Mouse (Mus musculus) heart, embryonic 13.5 days (tissue): ENCODE results near the gene Tubg1. TPM values are rescaled to one million over a fixed set of nuclear protein-coding genes. Genes with fewer than 3 reads are reported as not detected.

ENCODE experiments used
- ATAC-seq: fragments of 200-750 bp; cut with Nextera tagmentation; 2 replicates; pipeline ENCODE4 v1.8.0; 2017; ENCODE audit warnings: moderate TSS enrichment; ENCODE audit not compliant: insufficient number of reproducible peaks, low FRiP score, low TSS enrichment; ENCODE audit errors: extremely low read depth
- H3K27ac ChIP-seq: fragments of 300-500 bp; sonication (generic); replicated peaks from 2 replicates; pipeline ENCODE4 v1.5.1; 2015; ENCODE audit warnings: moderate library complexity, mild to moderate bottlenecking, inconsistent platforms
- H3K27me3 ChIP-seq: fragments of 300-500 bp; sonication (generic); replicated peaks from 2 replicates; pipeline ENCODE4 v1.6.1; 2015; ENCODE audit warnings: mild to moderate bottlenecking, inconsistent platforms
- H3K36me3 ChIP-seq: fragments of 300-500 bp; sonication (generic); 2 replicates; pipeline ENCODE4 v1.6.1; 2015; ENCODE audit warnings: mild to moderate bottlenecking, inconsistent platforms
- H3K4me1 ChIP-seq: fragments of 300-500 bp; sonication (generic); 2 replicates; pipeline ENCODE4 v1.6.1; 2015; ENCODE audit warnings: inconsistent platforms
- H3K4me2 ChIP-seq: fragments of 300-500 bp; sonication (generic); 2 replicates; pipeline ENCODE4 v1.6.1; 2015; ENCODE audit warnings: inconsistent platforms, mild to moderate bottlenecking, moderate library complexity
- H3K4me3 ChIP-seq: fragments of 300-500 bp; sonication (generic); 2 replicates; pipeline ENCODE4 v1.5.1; 2015; ENCODE audit warnings: moderate library complexity, mild to moderate bottlenecking, inconsistent platforms
- H3K9ac ChIP-seq: fragments of 300-500 bp; sonication (generic); 2 replicates; pipeline ENCODE4 v1.6.1; 2015; ENCODE audit warnings: inconsistent platforms, mild to moderate bottlenecking, moderate library complexity
- H3K9me3 ChIP-seq: fragments of 300-500 bp; sonication (generic); 2 replicates; pipeline ENCODE4 v1.6.1; 2016; ENCODE audit warnings: inconsistent platforms
- WGBS: fragments of 180-500 bp; shearing (Covaris S2); methylation state at CpG from one replicate; pipeline ENCODE4 v1.1.7; 2015; ENCODE audit warnings: mixed read lengths; 5-methylcytosine and 5-hydroxymethylcytosine counted together
- polyA plus RNA-seq: library from polyadenylated mRNA; unstranded; fragments of >200 nt; fragmentation: Nextera tagmentation; extraction: Ambion mirVana; gene quantifications from 2 replicates; pipeline ENCODE4 v1.2.1, GENCODE M21; 2015

The Tubg1 gene
- polyA plus RNA-seq, 1 experiment from 2014 or later: 77.2 TPM

DNA sequence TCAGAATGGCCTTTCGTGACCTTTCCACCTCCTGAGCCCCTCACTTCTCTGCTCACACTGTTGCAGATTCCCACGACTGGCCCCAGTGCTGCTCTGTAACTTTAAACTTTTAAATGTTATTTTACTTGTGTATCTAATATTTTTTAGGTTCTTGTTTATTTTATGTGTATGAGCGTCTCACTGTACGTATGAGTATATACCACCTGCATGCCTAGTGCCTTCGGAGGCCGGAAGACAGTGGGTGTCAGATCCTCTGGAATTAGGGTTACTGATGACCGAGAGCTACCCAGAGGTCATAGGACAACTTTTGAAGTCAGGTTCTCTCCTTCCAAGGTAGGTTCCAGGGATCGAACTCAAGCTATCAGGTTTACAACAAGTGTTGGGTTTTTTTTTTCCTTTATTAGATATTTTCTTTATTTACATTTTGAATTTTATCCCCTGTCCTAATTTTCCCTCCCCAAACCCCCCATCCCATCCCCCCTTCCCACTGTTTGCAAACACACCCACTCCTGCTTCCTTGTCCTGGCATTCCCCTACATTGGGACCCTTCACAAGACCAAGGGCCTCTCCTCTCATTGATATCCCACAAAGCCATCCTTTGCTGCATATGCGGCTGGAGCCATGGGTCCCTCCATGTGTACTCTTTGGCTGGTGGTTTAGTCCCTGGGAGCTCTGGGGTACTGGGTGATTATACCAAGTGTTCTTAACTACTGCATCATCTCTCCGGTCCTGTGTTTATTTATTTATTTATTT, 22.7 kb downstream of the Tubg1 start:
- Histone ChIP-seq H3K4me3 (no peak overlapping the region), H3K4me1 (peaks cover 37% of the 10 kb centered on the region), H3K27me3 (no peaks in the 10 kb centered on the region), H3K36me3 (no peaks in the 10 kb centered on the region), H3K9ac (no peak overlapping the region), H3K27ac (no peak overlapping the region), H3K4me2 (no peak overlapping the region), H3K9me3 (no peaks in the 10 kb centered on the region)
- no peak for ATAC-seq
- WGBS: 79% methylated on average over 10 of the region's 10 CpGs

DNA sequence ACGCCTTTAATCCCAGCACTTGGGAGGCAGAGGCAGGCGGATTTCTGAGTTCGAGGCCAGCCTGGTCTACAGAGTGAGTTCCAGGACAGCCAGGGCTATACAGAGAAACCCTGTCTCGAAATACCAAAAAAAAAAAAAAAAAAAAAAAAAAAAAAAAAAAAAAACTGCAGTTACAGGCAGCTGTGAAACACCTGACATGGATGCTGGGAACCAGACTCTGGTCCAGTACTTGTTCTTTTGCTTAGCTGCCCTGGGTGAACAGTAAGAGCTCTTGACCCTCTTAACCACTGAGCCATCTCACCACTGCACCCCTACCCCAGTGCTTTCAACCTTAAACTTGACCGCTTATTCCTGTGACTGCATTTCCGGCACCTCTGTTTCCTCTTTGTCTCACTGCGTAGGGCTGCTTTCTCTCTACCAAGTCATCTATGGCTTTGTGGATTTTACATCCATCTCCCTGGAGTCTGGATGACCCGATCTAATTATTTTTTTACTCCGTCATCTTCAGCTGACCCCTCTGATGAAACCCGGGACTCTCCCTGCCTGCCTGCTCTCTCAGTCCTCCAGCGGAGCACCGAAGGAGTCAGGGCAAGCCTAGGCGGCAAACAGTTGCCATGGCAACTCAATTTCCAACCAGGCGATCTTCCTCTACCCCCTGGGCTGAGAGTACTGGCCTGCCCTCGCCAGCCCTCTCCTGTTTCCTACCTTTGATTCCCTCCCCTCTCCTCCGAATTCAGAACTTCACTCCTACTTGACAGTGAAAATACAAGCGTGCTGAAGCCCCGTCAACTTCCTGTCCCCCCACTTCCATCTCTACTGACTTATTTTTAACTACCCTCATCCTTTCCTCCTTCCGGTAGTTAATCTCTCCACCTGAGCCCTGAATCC, 23.8 kb downstream of the Tubg1 start:
- Histone ChIP-seq H3K36me3 (no peaks in the 10 kb centered on the region), H3K4me3 (peak overlapping the region; percentile 39), H3K9ac (peak overlapping the region; percentile 73), H3K27ac (peak overlapping the region; percentile 15; the same call in 1 of the 2 replicates), H3K9me3 (no peaks in the 10 kb centered on the region), H3K4me1 (peaks cover 36% of the 10 kb centered on the region), H3K4me2 (peak overlapping the region; percentile 69), H3K27me3 (no peaks in the 10 kb centered on the region)
- 26% methylated on average over 19 of the region's 19 CpGs for WGBS
- ATAC-seq: no peak

DNA sequence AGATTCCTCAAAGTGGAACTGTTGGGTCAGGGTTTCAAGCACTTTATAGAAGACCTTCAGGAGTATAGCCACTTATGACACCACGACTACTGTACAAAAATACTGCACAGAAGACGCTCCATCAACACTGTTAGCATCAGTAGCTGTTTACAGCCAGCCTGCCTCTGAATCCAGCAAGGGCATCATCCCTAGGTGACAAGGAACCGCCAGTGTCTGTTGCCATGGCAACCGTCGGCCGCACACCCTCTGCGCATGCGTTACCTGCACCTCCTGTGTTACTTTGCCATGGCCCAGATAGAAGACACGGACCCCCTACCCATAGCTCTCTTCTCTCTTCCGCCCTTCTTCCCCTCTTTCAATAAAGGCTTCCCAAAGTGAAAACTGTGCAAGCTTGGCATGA, 26.6 kb downstream of the Tubg1 start:
- no peak overlapping the region for H3K9ac ChIP-seq
- H3K36me3 ChIP-seq: no peaks in the 10 kb centered on the region
- WGBS: 39% methylated on average over 10 of the region's 10 CpGs
- H3K27me3 ChIP-seq: no peaks in the 10 kb centered on the region
- H3K27ac ChIP-seq: no peak overlapping the region
- peaks cover 29% of the 10 kb centered on the region for H3K4me1 ChIP-seq
- ATAC-seq: no peak
- no peaks in the 10 kb centered on the region for H3K9me3 ChIP-seq
- no peak overlapping the region for H3K4me3 ChIP-seq
- H3K4me2 ChIP-seq: no peak overlapping the region

DNA sequence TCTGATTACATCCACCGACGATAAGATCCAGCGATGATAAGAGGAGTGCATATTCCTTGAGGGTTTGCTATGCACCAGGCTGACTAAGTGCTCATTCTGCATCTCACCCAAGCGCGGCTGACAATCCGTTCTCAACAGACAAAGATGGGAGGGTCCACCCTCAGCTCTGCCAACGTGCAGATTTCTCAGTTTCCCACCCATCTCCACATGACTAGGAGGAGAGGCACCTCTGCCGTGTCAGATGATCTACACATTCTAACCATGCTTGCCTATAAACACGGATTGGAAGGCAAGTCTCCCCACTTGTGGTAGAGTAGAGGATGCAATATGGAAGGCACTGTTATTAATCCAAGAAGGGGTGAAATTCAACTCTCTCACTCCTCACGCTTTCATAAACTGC, 29.0 kb downstream of the Tubg1 start:
- H3K4me2 ChIP-seq: no peak overlapping the region
- H3K27ac ChIP-seq: peak overlapping the region; percentile 52; the same call in 1 of the 2 replicates
- H3K4me3 ChIP-seq: no peak overlapping the region
- H3K27me3 ChIP-seq: no peaks in the 10 kb centered on the region
- H3K36me3 ChIP-seq: no peaks in the 10 kb centered on the region
- peak overlapping the region; percentile 57; the same call in 1 of the 2 replicates for H3K9ac ChIP-seq
- 69% methylated on average over 10 of the region's 10 CpGs for WGBS
- no peak for ATAC-seq
- H3K4me1 ChIP-seq: peaks cover 17% of the 10 kb centered on the region
- H3K9me3 ChIP-seq: no peaks in the 10 kb centered on the region

DNA sequence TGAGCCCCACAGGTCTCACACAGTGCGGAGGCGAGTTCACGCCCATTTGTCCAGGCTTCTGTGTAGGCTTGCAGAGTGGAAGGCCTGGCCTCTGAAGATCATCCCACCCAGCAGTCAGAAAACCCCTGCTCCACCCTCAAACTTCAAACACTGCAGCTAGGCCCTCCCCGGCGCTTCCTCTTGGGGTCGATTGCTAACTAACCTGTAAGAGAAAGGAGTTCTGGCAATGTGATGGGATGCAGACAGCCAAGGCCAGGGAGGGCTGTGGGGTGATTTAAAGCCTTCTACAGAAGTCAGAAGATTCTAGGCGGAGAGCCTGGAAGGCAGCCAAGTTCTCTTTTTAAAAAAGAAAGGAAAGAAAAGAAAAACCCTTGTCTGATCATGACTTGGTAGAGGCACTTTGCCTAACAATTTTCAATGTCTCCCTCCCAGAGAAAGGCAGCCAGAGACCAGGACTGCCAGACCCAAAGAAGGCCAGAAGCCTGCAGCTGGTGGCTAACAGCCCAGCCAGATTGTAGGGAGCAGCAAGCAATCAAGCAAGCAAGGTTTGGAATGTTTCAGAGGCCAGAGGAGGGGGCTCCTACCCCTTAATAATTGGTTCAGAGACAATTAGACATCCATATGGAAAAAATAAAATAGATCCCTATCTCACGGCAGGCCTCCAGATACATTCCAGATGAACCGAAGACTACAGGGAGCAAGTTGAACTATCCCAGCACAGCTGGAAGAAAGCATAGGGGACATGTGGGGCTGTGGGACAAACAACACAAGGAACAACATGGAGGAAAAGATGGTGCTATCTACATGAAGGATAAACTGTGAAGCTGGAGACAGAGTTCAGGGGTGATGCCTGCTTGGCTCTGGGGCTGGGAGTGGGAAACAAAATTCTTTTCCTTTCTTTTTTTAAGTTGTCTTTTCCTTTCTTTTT, 29.7 kb downstream of the Tubg1 start:
- Histone ChIP-seq H3K27ac (peak overlapping the region; percentile 52), H3K4me1 (peaks cover 13% of the 10 kb centered on the region), H3K9ac (peak overlapping the region; percentile 57; the same call in 1 of the 2 replicates)

DNA sequence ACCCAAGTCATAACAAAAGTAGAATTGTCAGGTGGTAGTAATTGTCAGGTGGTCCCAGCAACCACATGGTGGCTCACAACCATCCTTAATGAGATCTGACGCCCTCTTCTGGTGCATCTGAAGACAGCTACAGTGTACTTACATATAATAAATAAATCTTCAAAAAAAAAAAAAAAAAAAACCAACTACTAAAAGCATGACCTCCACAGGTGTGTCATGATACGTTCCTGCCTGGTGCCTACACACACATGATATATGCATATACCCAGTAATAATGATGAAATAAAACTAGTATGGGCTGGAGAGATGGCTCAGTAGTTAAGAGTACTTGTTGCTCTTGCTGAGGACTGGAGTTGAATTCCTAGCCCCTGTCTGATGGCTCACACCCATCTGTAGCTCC, 31.3 kb downstream of the Tubg1 start:
- no peak overlapping the region for H3K27ac ChIP-seq
- H3K9me3 ChIP-seq: no peaks in the 10 kb centered on the region
- no peak overlapping the region for H3K9ac ChIP-seq
- peaks cover 22% of the 10 kb centered on the region for H3K4me1 ChIP-seq
- 41% methylated on average over 2 of the region's 2 CpGs for WGBS
- no peak for ATAC-seq
- no peaks in the 10 kb centered on the region for H3K27me3 ChIP-seq
- H3K4me3 ChIP-seq: no peak overlapping the region
- no peak overlapping the region for H3K4me2 ChIP-seq
- no peaks in the 10 kb centered on the region for H3K36me3 ChIP-seq

More for the DNA sequence above, 29.7 kb downstream of the Tubg1 start:
- no peaks in the 10 kb centered on the region for H3K9me3 ChIP-seq
- 45% methylated on average over 9 of the region's 9 CpGs for WGBS
- no peak overlapping the region for H3K4me2 ChIP-seq
- no peaks in the 10 kb centered on the region for H3K27me3 ChIP-seq
- H3K36me3 ChIP-seq: no peaks in the 10 kb centered on the region
- no peak for ATAC-seq
- no peak overlapping the region for H3K4me3 ChIP-seq

DNA sequence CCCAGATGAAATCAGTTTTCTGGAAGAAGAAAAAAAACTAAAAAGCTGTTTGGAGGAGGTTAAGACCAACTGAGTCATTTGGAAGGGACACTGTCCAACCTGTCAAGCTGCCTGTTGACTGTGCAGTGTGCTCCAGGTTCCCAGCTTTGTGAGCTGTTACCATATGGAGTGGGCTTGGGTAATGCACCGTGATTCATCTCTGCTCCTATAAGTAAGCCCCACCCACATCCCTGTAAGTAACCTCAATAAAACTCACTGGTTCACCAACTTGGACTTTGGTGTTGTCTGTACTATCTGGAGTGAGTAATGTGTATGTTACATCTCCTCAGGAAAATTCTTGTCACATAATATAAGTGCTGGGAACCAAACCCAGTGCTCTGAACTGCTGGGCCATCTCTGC, 33.1 kb downstream of the Tubg1 start:
- H3K36me3 ChIP-seq: no peaks in the 10 kb centered on the region
- ATAC-seq: no peak
- H3K4me1 ChIP-seq: peaks cover 25% of the 10 kb centered on the region
- no peak overlapping the region for H3K4me2 ChIP-seq
- no peaks in the 10 kb centered on the region for H3K9me3 ChIP-seq
- WGBS: 74% methylated on average over 1 of the region's 1 CpGs
- no peak overlapping the region for H3K27ac ChIP-seq
- no peak overlapping the region for H3K9ac ChIP-seq
- H3K4me3 ChIP-seq: no peak overlapping the region
- peaks cover 10% of the 10 kb centered on the region; the same call in 1 of the 2 replicates for H3K27me3 ChIP-seq

DNA sequence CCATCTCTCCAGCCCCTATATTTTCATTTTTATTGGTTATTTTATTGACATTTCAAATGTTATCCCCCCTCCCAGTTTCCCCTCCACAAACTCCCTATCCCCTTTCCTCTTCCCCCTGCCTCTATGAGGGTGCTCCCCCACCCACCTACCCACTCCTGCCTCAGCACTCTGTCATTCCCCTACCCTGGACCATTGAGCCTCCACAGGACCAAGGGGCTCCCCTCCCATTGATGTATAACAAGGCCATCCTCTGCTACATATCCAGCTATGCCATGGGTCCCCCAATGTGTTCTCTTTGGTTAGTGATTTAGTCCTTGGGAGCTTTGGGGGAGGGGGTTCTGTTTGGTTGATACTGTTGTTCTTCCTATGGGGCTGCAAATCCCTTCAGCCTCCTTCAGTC, 34.9 kb downstream of the Tubg1 start:
- H3K9me3 ChIP-seq: no peaks in the 10 kb centered on the region
- no peak for ATAC-seq
- H3K27ac ChIP-seq: no peak overlapping the region
- H3K27me3 ChIP-seq: peaks cover 12% of the 10 kb centered on the region; the same call in 1 of the 2 replicates
- H3K4me3 ChIP-seq: no peak overlapping the region
- no peak overlapping the region for H3K4me2 ChIP-seq
- H3K9ac ChIP-seq: no peak overlapping the region
- no peaks in the 10 kb centered on the region for H3K36me3 ChIP-seq
- H3K4me1 ChIP-seq: peaks cover 15% of the 10 kb centered on the region

DNA sequence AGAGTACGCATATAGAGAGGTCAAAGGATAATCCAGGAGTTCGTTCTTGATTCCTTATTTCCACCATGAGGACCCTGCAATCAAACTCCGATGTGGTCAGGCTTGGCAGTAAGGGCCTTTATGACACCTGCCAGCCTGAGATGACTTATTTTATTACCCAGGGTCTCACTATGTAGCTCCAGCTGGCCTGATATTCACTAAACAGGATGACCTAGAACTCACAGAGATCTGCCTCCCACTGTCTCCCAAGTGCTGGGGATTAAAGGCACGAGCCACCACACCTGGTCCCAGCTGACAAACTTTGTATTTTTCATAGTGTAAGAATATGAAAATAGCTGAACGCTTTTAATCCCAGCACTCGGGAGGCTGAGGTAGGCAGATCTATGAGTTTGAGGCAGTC, 35.4 kb downstream of the Tubg1 start:
- 64% methylated on average over 6 of the region's 6 CpGs for WGBS
- H3K27ac ChIP-seq: no peak overlapping the region
- H3K27me3 ChIP-seq: peaks cover 13% of the 10 kb centered on the region; the same call in 1 of the 2 replicates
- peaks cover 12% of the 10 kb centered on the region for H3K4me1 ChIP-seq
- no peaks in the 10 kb centered on the region for H3K36me3 ChIP-seq
- no peaks in the 10 kb centered on the region for H3K9me3 ChIP-seq
- H3K4me3 ChIP-seq: no peak overlapping the region; the same call in 1 of the 2 replicates
- H3K4me2 ChIP-seq: peak overlapping the region; percentile 89
- ATAC-seq: no peak
- H3K9ac ChIP-seq: peak overlapping the region; percentile 82; the same call in 1 of the 2 replicates

DNA sequence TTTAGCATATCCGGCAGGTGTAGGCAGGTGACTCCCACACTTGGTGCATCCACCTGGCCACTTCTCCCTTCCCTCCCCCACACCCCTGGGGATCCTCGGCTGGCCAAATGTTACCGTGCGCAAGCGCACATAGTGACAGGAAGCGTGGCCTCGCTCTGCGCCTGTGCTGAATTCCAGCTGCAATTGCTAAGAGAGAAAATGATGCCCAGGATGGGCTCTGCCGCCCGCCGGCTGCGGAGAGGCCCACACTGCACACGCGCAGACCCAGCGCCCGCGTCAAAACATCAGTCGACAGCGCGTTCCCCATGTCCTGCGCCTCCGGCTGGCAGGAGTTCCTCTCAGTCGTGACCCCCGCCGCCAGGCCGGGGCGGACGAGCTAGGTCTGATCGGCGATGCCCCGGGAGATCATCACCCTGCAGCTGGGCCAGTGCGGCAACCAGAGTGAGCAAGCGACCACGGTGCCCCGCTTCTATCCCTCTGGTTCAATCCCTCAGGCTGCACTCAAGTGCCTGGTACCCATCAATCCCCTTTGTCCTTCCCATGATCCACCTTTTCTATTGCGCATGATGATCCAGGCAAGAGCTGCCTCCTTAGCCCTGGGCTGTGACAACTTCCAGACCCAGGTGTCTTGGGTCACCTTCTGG, 36.1 kb downstream of the Tubg1 start, which contains the start of gene Tubg2:
Gene Tubg2 (plus strand): TSS at position 180 of the 644 bp plus-strand sequence.
- peak within 1 kb of the TSS; percentile 55 for H3K4me3 ChIP-seq
- H3K9me3 ChIP-seq: no peaks in the 10 kb centered on the region
- peaks cover 12% of the 10 kb centered on the region for H3K4me1 ChIP-seq
- H3K9ac ChIP-seq: peak within 1 kb of the TSS; percentile 82
- 2% methylated on average over 36 of the region's 36 CpGs for WGBS
- ATAC-seq: peak; percentile 67
- H3K4me2 ChIP-seq: peak within 1 kb of the TSS; percentile 89
- H3K27ac ChIP-seq: peak within 1 kb of the TSS; percentile 64
- H3K27me3 ChIP-seq: peaks cover 13% of the 10 kb centered on the region; the same call in 1 of the 2 replicates
- no peaks in the 10 kb centered on the region for H3K36me3 ChIP-seq
